In genomic region chr6:54555816-54556215, GRCm38 (mm10) we compare ENCODE assay signal across 17 mouse cellular contexts. TPM values are rescaled to one million over a fixed set of nuclear protein-coding genes. Genes with fewer than 3 reads are reported as not detected.
DNase-seq lines count a peak whose midpoint lies in the region; ATAC-seq lines count a peak whose summit lies in the region.
"Had no signal": no experiment of that assay in that cellular context is flagged by ENCODE, and none has a peak within 500 bp of the region (broad histone marks: within the 10 kb centered on the region; RNA-seq: fewer than 3 reads in every experiment).

No protein-coding gene starts in this region.

- no peak overlapping the region for H3K4me3 ChIP-seq in heart, embryonic 13.5 days
- H3K4me3 ChIP-seq in midbrain, embryonic 14.5 days (replicated peaks; ENCODE audit: low read depth, low read length) = no peak overlapping the region
- H3K4me3 ChIP-seq in midbrain, embryonic 15.5 days = no peak overlapping the region
- H3K4me3 ChIP-seq in hindbrain, embryonic 13.5 days = no peak overlapping the region
- H3K4me3 ChIP-seq: intestine, embryonic 15.5 days; kidney, embryonic 15.5 days had no signal

- H3K4me2 ChIP-seq in heart, embryonic 13.5 days = no peak overlapping the region
- H3K4me2 ChIP-seq in midbrain, embryonic 14.5 days (ENCODE audit: low read length) = no peak overlapping the region
- H3K4me2 ChIP-seq in midbrain, embryonic 15.5 days = no peak overlapping the region
- H3K4me2 ChIP-seq in hindbrain, embryonic 13.5 days = no peak overlapping the region
- H3K4me2 ChIP-seq: intestine, embryonic 15.5 days; kidney, embryonic 15.5 days had no signal

- peak overlapping the region; percentile 60 for H3K27ac ChIP-seq in heart, embryonic 13.5 days (replicated peaks)
- H3K27ac ChIP-seq in midbrain, embryonic 14.5 days (replicated peaks; ENCODE audit: low read depth, low read length) = peak overlapping the region; percentile 70; the same call in 1 of the 2 replicates
- H3K27ac ChIP-seq in midbrain, embryonic 15.5 days = no peak overlapping the region
- peak overlapping the region; percentile 84 for H3K27ac ChIP-seq in hindbrain, embryonic 13.5 days
- H3K27ac ChIP-seq: intestine, embryonic 15.5 days; kidney, embryonic 15.5 days had no signal

- WGBS in heart, embryonic 13.5 days = 52% methylated on average over 1 of the region's 1 CpGs
- WGBS in midbrain, embryonic 14.5 days = 41% methylated on average over 1 of the region's 1 CpGs
- 42% methylated on average over 1 of the region's 1 CpGs for WGBS in midbrain, embryonic 15.5 days
- 63% methylated on average over 1 of the region's 1 CpGs for WGBS in hindbrain, embryonic 13.5 days

- peaks cover 33% of the 10 kb centered on the region for H3K4me1 ChIP-seq in heart, embryonic 13.5 days
- peaks cover 48% of the 10 kb centered on the region for H3K4me1 ChIP-seq in midbrain, embryonic 14.5 days (ENCODE audit: control insufficient read depth, insufficient read depth, low read length)
- peaks cover 45% of the 10 kb centered on the region for H3K4me1 ChIP-seq in midbrain, embryonic 15.5 days
- H3K4me1 ChIP-seq in hindbrain, embryonic 13.5 days (replicated peaks) = peaks cover 64% of the 10 kb centered on the region
- H3K4me1 ChIP-seq: intestine, embryonic 15.5 days had no signal

- no peaks in the 10 kb centered on the region; the same call in 1 of the 2 replicates for H3K27me3 ChIP-seq in heart, embryonic 13.5 days (replicated peaks)
- H3K27me3 ChIP-seq in midbrain, embryonic 14.5 days (ENCODE audit: control insufficient read depth, insufficient read depth, low read length) = no peaks in the 10 kb centered on the region
- no peaks in the 10 kb centered on the region for H3K27me3 ChIP-seq in midbrain, embryonic 15.5 days (replicated peaks)
- H3K27me3 ChIP-seq in hindbrain, embryonic 13.5 days = 0 out of 2 replicates have a peak, but pooled peaks cover 2% of the 10 kb centered on the region
- H3K27me3 ChIP-seq: intestine, embryonic 15.5 days; kidney, embryonic 15.5 days had no signal

- no peak for DNase-seq in heart, adult 8-10 months (ENCODE audit: low spot score)
- no peak for DNase-seq in midbrain, embryonic 14.5 days
- peak; percentile 48 for DNase-seq in lung, postnatal 25 days (ENCODE audit: low spot score)
- DNase-seq in Muller cell, postnatal 12 days (ENCODE audit: inconsistent ontology term) = no peak
- DNase-seq in layer of hippocampus, adult 9-11 months = no peak
- DNase-seq: adrenal gland, postnatal 10 days; cerebellum, adult 9-11 months; gastrocnemius, postnatal 36 days; liver; right cerebral cortex, postnatal 14 days; thymus, postnatal 36 days had no signal

- H3K36me3 ChIP-seq in heart, embryonic 13.5 days = no peaks in the 10 kb centered on the region
- H3K36me3 ChIP-seq in midbrain, embryonic 14.5 days (ENCODE audit: control insufficient read depth, insufficient read depth, low read length) = no peaks in the 10 kb centered on the region
- H3K36me3 ChIP-seq in midbrain, embryonic 15.5 days (replicated peaks) = no peaks in the 10 kb centered on the region
- peaks cover 3% of the 10 kb centered on the region; the same call in 1 of the 2 replicates for H3K36me3 ChIP-seq in hindbrain, embryonic 13.5 days
- H3K36me3 ChIP-seq: intestine, embryonic 15.5 days; kidney, embryonic 15.5 days had no signal

- no peak overlapping the region for H3K9ac ChIP-seq in heart, embryonic 13.5 days
- H3K9ac ChIP-seq in midbrain, embryonic 14.5 days (replicated peaks; ENCODE audit: low read length) = no peak overlapping the region
- H3K9ac ChIP-seq in midbrain, embryonic 15.5 days = no peak overlapping the region
- no peak overlapping the region for H3K9ac ChIP-seq in hindbrain, embryonic 13.5 days
- H3K9ac ChIP-seq: intestine, embryonic 15.5 days; kidney, embryonic 15.5 days had no signal

- no peak for ATAC-seq in heart, embryonic 13.5 days (ENCODE audit: extremely low read depth, insufficient number of reproducible peaks, low FRiP score, low TSS enrichment)
- no peak for ATAC-seq in midbrain, embryonic 14.5 days (ENCODE audit: low FRiP score, low TSS enrichment)
- ATAC-seq in midbrain, embryonic 15.5 days (replicated peaks) = no peak
- no peak for ATAC-seq in hindbrain, embryonic 13.5 days (ENCODE audit: low FRiP score)
- ATAC-seq: intestine, embryonic 15.5 days had no signal

- 0 out of 2 replicates have a peak, but pooled peaks cover 4% of the 10 kb centered on the region for H3K9me3 ChIP-seq in heart, embryonic 13.5 days
- H3K9me3 ChIP-seq in midbrain, embryonic 14.5 days (ENCODE audit: control insufficient read depth, low read length) = no peaks in the 10 kb centered on the region
- no peaks in the 10 kb centered on the region for H3K9me3 ChIP-seq in midbrain, embryonic 15.5 days
- H3K9me3 ChIP-seq in hindbrain, embryonic 13.5 days = no peaks in the 10 kb centered on the region
- H3K9me3 ChIP-seq: intestine, embryonic 15.5 days; kidney, embryonic 15.5 days had no signal

RNA-seq across cellular contexts. Expression of gene Scrn1, which starts 10.5 kb away (rescaled TPM):
- polyA plus RNA-seq in heart, embryonic 13.5 days (2015; fragmentation: Nextera tagmentation; extraction: Ambion mirVana) = 9.5 and 13.0 TPM in 2 replicates
- total RNA-seq in heart, adult 8-10 months (2022) = 1 to 10 TPM; 5.8 to 6.8 (median 6.4) TPM
- 88.0 and 104 TPM in 2 replicates for polyA plus RNA-seq in midbrain, embryonic 14.5 days (2014; fragmentation: Nextera tagmentation; extraction: Ambion mirVana)
- polyA plus RNA-seq in midbrain, embryonic 15.5 days (2015; fragmentation: Nextera tagmentation; extraction: Ambion mirVana) = 119 and 123 TPM in 2 replicates
- polyA plus RNA-seq in hindbrain, embryonic 13.5 days (2015; fragmentation: Nextera tagmentation; extraction: Ambion mirVana) = 87.1 and 91.6 TPM in 2 replicates
- total RNA-seq: MEL had no signal

RNA-seq across cellular contexts. Expression of gene Plekha8, which starts 39.1 kb away (rescaled TPM):
- 6.4 and 7.5 TPM in 2 replicates for polyA plus RNA-seq in heart, embryonic 13.5 days (2015; fragmentation: Nextera tagmentation; extraction: Ambion mirVana)
- total RNA-seq in heart, adult 8-10 months (2022) = 1 to 10 TPM; 6.7 to 9.2 (median 8.3) TPM
- polyA plus RNA-seq in midbrain, embryonic 14.5 days (2014; fragmentation: Nextera tagmentation; extraction: Ambion mirVana) = 11.1 and 15.8 TPM in 2 replicates
- 9.5 and 10.5 TPM in 2 replicates for polyA plus RNA-seq in midbrain, embryonic 15.5 days (2015; fragmentation: Nextera tagmentation; extraction: Ambion mirVana)
- polyA plus RNA-seq in hindbrain, embryonic 13.5 days (2015; fragmentation: Nextera tagmentation; extraction: Ambion mirVana) = 8.8 and 9.2 TPM in 2 replicates

RNA-seq across cellular contexts. Expression of gene Fkbp14, which starts 41.3 kb away (rescaled TPM):
- polyA plus RNA-seq in heart, embryonic 13.5 days (2015; fragmentation: Nextera tagmentation; extraction: Ambion mirVana) = 24.0 and 24.1 TPM in 2 replicates
- 1 to 10 TPM; 7.4 to 9.1 (median 8.3) TPM for total RNA-seq in heart, adult 8-10 months (2022)
- polyA plus RNA-seq in midbrain, embryonic 14.5 days (2014; fragmentation: Nextera tagmentation; extraction: Ambion mirVana) = 4.3 and 8.1 TPM in 2 replicates
- 7.0 and 7.8 TPM in 2 replicates for polyA plus RNA-seq in midbrain, embryonic 15.5 days (2015; fragmentation: Nextera tagmentation; extraction: Ambion mirVana)
- polyA plus RNA-seq in hindbrain, embryonic 13.5 days (2015; fragmentation: Nextera tagmentation; extraction: Ambion mirVana) = 10.6 and 11.9 TPM in 2 replicates
